Mouse (Mus musculus): ENCODE measurements around the gene Camk2d. TPM values are rescaled to one million over a fixed set of nuclear protein-coding genes. Genes with fewer than 3 reads are reported as not detected.

Gene Camk2d
- total RNA-seq, 1 experiment, result 12.4 TPM

DNA sequence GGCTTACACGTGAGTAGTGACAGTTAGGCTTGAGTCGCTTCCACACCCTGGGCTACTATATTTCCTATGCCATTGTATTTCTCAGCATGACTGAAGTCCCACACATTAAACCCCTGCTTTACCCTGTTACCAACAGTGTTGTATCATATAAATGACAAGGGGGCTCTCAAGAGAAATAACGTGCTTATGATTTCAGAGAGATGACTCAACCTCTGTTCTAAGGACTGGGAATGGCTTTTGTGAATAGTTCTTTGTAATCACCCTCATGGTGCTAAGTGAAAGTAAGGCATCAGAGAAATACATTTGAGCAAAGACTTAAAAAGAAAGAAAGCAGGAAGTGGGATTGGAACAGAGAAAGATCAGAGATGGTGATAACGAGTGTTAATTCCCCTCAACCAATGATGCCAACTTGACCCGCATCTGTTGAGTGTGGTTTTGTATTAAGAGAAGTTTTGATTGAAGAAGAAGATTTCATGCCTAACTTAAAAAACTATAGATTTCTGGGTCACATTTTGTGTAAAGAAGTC is 238.6 kb downstream of the Camk2d start:
- Histone ChIP-seq H3K36me3 (ENCODE audit: control insufficient read depth, insufficient read depth, low read length, poor library complexity, severe bottlenecking) (no peaks in the 10 kb centered on the region), H3K4me1 (ENCODE audit: control insufficient read depth in 2 of 2, insufficient read depth in 2 of 2, low read length in 2 of 2, poor library complexity in 1 of 2) (no peaks in the 10 kb centered on the region), H3K27ac (ENCODE audit: insufficient read depth, low read depth, low read length, poor library complexity, severe bottlenecking) (no peak overlapping the region), H3K9me3 (ENCODE audit: control insufficient read depth, insufficient read depth, low read depth, low read length) (no peaks in the 10 kb centered on the region), H3K9ac (ENCODE audit: insufficient read depth, low read depth, low read length, poor library complexity, severe bottlenecking) (no peak overlapping the region), H3K4me3 (ENCODE audit: insufficient read depth in 1 of 2, low read depth in 1 of 2, low read length in 2 of 2, poor library complexity in 1 of 2, severe bottlenecking in 1 of 2) (no peak overlapping the region)
- TF ChIP-seq MAFK (IDR thresholded peaks at IDR 0.05; ENCODE audit: insufficient read depth, low read depth, low read length) (no peak), CHD2 (IDR thresholded peaks at IDR 0.05; ENCODE audit: low read depth, low read length) (no peak), HCFC1 (IDR thresholded peaks at IDR 0.05; ENCODE audit: borderline replicate concordance, insufficient read depth, low read length) (no peak), ZC3H11A (IDR thresholded peaks at IDR 0.05; ENCODE audit: borderline replicate concordance, low read depth, low read length) (no peak), ZNF384 (IDR thresholded peaks at IDR 0.05; ENCODE audit: low read depth, low read length) (no peak)
- no peak for DNase-seq (ENCODE audit: low read depth, low spot score)
- in situ Hi-C loops (cut with MboI; ENCODE audit: low sequenced_read_pairs in 2 of 2, unreplicated experiment in 2 of 2), result no loop called here

DNA sequence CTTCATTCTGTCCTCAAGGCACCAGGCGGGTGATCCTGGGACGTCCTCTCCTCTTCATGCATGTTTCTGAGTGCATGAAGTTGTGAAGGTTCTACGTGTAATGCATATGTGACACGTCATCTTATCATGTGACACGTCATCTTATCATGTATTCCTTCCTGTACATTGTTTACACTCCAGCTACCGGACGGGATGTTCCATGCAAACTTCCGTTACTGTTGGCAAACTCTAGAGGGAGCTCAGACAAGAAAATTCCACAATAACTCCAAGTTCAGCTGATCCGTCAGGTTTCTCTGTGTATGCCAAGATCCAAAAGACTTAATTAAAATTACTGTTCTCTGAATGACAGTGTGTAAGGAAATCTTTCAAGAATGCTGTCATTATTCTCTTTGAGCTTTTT is 246.7 kb downstream of the Camk2d start:
- H3K9ac ChIP-seq (ENCODE audit: insufficient read depth, low read depth, low read length, poor library complexity, severe bottlenecking), result no peak overlapping the region
- in situ Hi-C loops (cut with MboI; ENCODE audit: low sequenced_read_pairs in 2 of 2, unreplicated experiment in 2 of 2), result no loop called here

DNA sequence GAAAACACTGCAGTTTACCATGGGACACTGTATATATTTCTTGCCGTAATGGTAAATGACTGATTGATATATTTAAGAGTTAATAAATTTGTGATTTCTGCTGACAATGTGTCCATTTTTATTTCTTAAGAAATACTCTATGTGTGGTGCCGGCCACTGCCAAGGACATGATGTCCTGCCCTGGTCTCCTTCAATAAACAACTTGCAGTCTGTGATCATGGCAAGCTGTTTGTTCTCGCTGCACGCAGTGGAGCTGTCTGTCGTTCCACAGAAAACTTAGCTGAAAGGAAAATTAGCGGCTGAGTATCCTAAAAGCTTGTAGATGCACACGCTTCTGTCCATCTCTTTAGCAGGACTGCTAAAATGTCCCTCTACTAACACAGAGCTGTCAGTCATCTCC is 248.7 kb downstream of the Camk2d start:
- Histone ChIP-seq H3K36me3 (ENCODE audit: control insufficient read depth, insufficient read depth, low read length, poor library complexity, severe bottlenecking) (no peaks in the 10 kb centered on the region), H3K9me3 (ENCODE audit: control insufficient read depth, insufficient read depth, low read depth, low read length) (no peaks in the 10 kb centered on the region), H3K9ac (ENCODE audit: insufficient read depth, low read depth, low read length, poor library complexity, severe bottlenecking) (no peak overlapping the region), H3K4me1 (ENCODE audit: control insufficient read depth in 2 of 2, insufficient read depth in 2 of 2, low read length in 2 of 2, poor library complexity in 1 of 2) (no peaks in the 10 kb centered on the region), H3K27ac (ENCODE audit: insufficient read depth, low read depth, low read length, poor library complexity, severe bottlenecking) (no peak overlapping the region), H3K4me3 (ENCODE audit: insufficient read depth in 1 of 2, low read depth in 1 of 2, low read length in 2 of 2, poor library complexity in 1 of 2, severe bottlenecking in 1 of 2) (no peak overlapping the region)
- in situ Hi-C loops (cut with MboI; ENCODE audit: low sequenced_read_pairs in 2 of 2, unreplicated experiment in 2 of 2), result no loop called here
- TF ChIP-seq ZC3H11A (IDR thresholded peaks at IDR 0.05; ENCODE audit: borderline replicate concordance, low read depth, low read length), result no peak
- TF ChIP-seq HCFC1 (IDR thresholded peaks at IDR 0.05; ENCODE audit: borderline replicate concordance, insufficient read depth, low read length), result no peak
- TF ChIP-seq ZNF384 (IDR thresholded peaks at IDR 0.05; ENCODE audit: low read depth, low read length), result no peak
- TF ChIP-seq CHD2 (IDR thresholded peaks at IDR 0.05; ENCODE audit: low read depth, low read length), result no peak
- TF ChIP-seq MAFK (IDR thresholded peaks at IDR 0.05; ENCODE audit: insufficient read depth, low read depth, low read length), result no peak
- DNase-seq (ENCODE audit: low read depth, low spot score), result no peak

More for the DNA sequence above, 246.7 kb downstream of the Camk2d start:
- H3K4me1 ChIP-seq (ENCODE audit: control insufficient read depth in 2 of 2, insufficient read depth in 2 of 2, low read length in 2 of 2, poor library complexity in 1 of 2), result no peaks in the 10 kb centered on the region
- no peaks in the 10 kb centered on the region for H3K36me3 ChIP-seq (ENCODE audit: control insufficient read depth, insufficient read depth, low read length, poor library complexity, severe bottlenecking)
- no peak overlapping the region for H3K4me3 ChIP-seq (ENCODE audit: insufficient read depth in 1 of 2, low read depth in 1 of 2, low read length in 2 of 2, poor library complexity in 1 of 2, severe bottlenecking in 1 of 2)
- TF ChIP-seq MAFK (IDR thresholded peaks at IDR 0.05; ENCODE audit: insufficient read depth, low read depth, low read length) (no peak), ZC3H11A (IDR thresholded peaks at IDR 0.05; ENCODE audit: borderline replicate concordance, low read depth, low read length) (no peak), CHD2 (IDR thresholded peaks at IDR 0.05; ENCODE audit: low read depth, low read length) (no peak), ZNF384 (IDR thresholded peaks at IDR 0.05; ENCODE audit: low read depth, low read length) (no peak), HCFC1 (IDR thresholded peaks at IDR 0.05; ENCODE audit: borderline replicate concordance, insufficient read depth, low read length) (no peak)
- H3K9me3 ChIP-seq (ENCODE audit: control insufficient read depth, insufficient read depth, low read depth, low read length), result no peaks in the 10 kb centered on the region
- no peak for DNase-seq (ENCODE audit: low read depth, low spot score)
- H3K27ac ChIP-seq (ENCODE audit: insufficient read depth, low read depth, low read length, poor library complexity, severe bottlenecking), result no peak overlapping the region

DNA sequence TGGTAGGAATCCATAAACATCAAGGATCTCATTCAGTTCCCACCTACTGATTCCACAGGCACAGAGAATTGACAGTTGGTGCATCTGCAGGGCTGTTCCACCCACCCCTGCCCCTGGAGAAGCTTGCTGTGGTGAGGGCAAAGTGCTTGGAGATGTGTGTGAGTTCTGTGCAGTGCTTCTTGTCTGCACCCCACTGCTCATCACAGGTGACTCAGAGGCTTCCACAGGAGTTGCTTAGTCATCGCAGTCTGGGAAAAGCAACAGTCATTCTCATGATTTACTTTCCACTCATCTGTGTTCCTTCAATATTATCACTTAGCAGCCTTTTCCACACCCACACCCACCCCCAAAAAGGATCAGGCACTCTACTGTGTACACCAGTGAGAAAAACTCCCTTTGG is 252.0 kb downstream of the Camk2d start:
- Histone ChIP-seq H3K4me3 (ENCODE audit: insufficient read depth in 1 of 2, low read depth in 1 of 2, low read length in 2 of 2, poor library complexity in 1 of 2, severe bottlenecking in 1 of 2) (no peak overlapping the region), H3K9me3 (ENCODE audit: control insufficient read depth, insufficient read depth, low read depth, low read length) (no peaks in the 10 kb centered on the region), H3K27ac (ENCODE audit: insufficient read depth, low read depth, low read length, poor library complexity, severe bottlenecking) (no peak overlapping the region), H3K4me1 (ENCODE audit: control insufficient read depth in 2 of 2, insufficient read depth in 2 of 2, low read length in 2 of 2, poor library complexity in 1 of 2) (no peaks in the 10 kb centered on the region), H3K36me3 (ENCODE audit: control insufficient read depth, insufficient read depth, low read length, poor library complexity, severe bottlenecking) (no peaks in the 10 kb centered on the region), H3K9ac (ENCODE audit: insufficient read depth, low read depth, low read length, poor library complexity, severe bottlenecking) (no peak overlapping the region)
- DNase-seq (ENCODE audit: low read depth, low spot score), result no peak
- in situ Hi-C loops (cut with MboI; ENCODE audit: low sequenced_read_pairs in 2 of 2, unreplicated experiment in 2 of 2), result no loop called here
- TF ChIP-seq ZC3H11A (IDR thresholded peaks at IDR 0.05; ENCODE audit: borderline replicate concordance, low read depth, low read length) (no peak), MAFK (IDR thresholded peaks at IDR 0.05; ENCODE audit: insufficient read depth, low read depth, low read length) (no peak), HCFC1 (IDR thresholded peaks at IDR 0.05; ENCODE audit: borderline replicate concordance, insufficient read depth, low read length) (no peak), CHD2 (IDR thresholded peaks at IDR 0.05; ENCODE audit: low read depth, low read length) (no peak), ZNF384 (IDR thresholded peaks at IDR 0.05; ENCODE audit: low read depth, low read length) (no peak)

DNA sequence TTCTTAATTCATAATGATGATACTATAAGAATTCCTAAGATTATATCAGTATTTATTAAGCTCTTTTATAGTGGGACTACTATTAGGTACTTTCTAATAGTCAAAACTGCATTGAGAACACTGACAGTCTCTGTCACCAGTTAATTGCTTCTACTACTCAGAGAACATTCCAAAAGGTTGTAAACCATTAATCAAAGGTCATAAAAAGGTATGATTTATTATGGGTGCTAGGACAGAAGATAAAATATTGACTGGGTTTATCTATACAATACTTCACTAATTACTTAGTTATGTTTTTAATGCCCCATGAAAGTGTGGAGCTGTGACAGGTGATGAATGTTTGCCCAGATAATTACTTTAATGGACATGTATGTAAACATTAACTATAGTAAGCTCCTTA is 264.3 kb downstream of the Camk2d start:
- H3K9ac ChIP-seq (ENCODE audit: insufficient read depth, low read depth, low read length, poor library complexity, severe bottlenecking), result no peak overlapping the region
- no peaks in the 10 kb centered on the region for H3K9me3 ChIP-seq (ENCODE audit: control insufficient read depth, insufficient read depth, low read depth, low read length)
- no peaks in the 10 kb centered on the region for H3K36me3 ChIP-seq (ENCODE audit: control insufficient read depth, insufficient read depth, low read length, poor library complexity, severe bottlenecking)
- H3K27ac ChIP-seq (ENCODE audit: insufficient read depth, low read depth, low read length, poor library complexity, severe bottlenecking), result no peak overlapping the region
- TF ChIP-seq MAFK (IDR thresholded peaks at IDR 0.05; ENCODE audit: insufficient read depth, low read depth, low read length) (no peak), ZC3H11A (IDR thresholded peaks at IDR 0.05; ENCODE audit: borderline replicate concordance, low read depth, low read length) (no peak), CHD2 (IDR thresholded peaks at IDR 0.05; ENCODE audit: low read depth, low read length) (no peak), HCFC1 (IDR thresholded peaks at IDR 0.05; ENCODE audit: borderline replicate concordance, insufficient read depth, low read length) (no peak), ZNF384 (IDR thresholded peaks at IDR 0.05; ENCODE audit: low read depth, low read length) (no peak)
- no peak for DNase-seq (ENCODE audit: low read depth, low spot score)
- in situ Hi-C loops (cut with MboI; ENCODE audit: low sequenced_read_pairs in 2 of 2, unreplicated experiment in 2 of 2), result no loop called here
- H3K4me1 ChIP-seq (ENCODE audit: control insufficient read depth in 2 of 2, insufficient read depth in 2 of 2, low read length in 2 of 2, poor library complexity in 1 of 2), result no peaks in the 10 kb centered on the region
- no peak overlapping the region for H3K4me3 ChIP-seq (ENCODE audit: insufficient read depth in 1 of 2, low read depth in 1 of 2, low read length in 2 of 2, poor library complexity in 1 of 2, severe bottlenecking in 1 of 2)
